ENCODE assay signal across 24 mouse cellular contexts in genomic region chr15:12360519-12361212, GRCm38 (mm10). TPM values are rescaled to one million over a fixed set of nuclear protein-coding genes. Genes with fewer than 3 reads are reported as not detected.
DNase-seq lines count a peak whose midpoint lies in the region; ATAC-seq and TF ChIP-seq lines count a peak whose summit lies in the region.
"Had no signal": no experiment of that assay in that cellular context is flagged by ENCODE, and none has a peak within 500 bp of the region (broad histone marks: within the 10 kb centered on the region; RNA-seq: fewer than 3 reads in every experiment).

No protein-coding gene starts in this region.

- no peak overlapping the region for H3K4me3 ChIP-seq in limb, embryonic 12.5 days (replicated peaks)
- no peak overlapping the region for H3K4me3 ChIP-seq in limb, embryonic 10.5 days
- no peak overlapping the region for H3K4me3 ChIP-seq in midbrain, embryonic 11.5 days (ENCODE audit: low read depth, low read length)
- H3K4me3 ChIP-seq in midbrain, postnatal 0 days (ENCODE audit: low read depth, low read length) = no peak overlapping the region
- H3K4me3 ChIP-seq in limb, embryonic 13.5 days = no peak overlapping the region
- no peak overlapping the region for H3K4me3 ChIP-seq in myocyte
- H3K4me3 ChIP-seq: embryonic facial prominence, embryonic 12.5 days; forebrain, embryonic 12.5 days; hindbrain, embryonic 12.5 days had no signal

- WGBS in limb, embryonic 12.5 days = 71% methylated on average over 19 of the region's 19 CpGs
- 76% methylated on average over 19 of the region's 19 CpGs for WGBS in limb, embryonic 10.5 days
- 80% methylated on average over 19 of the region's 19 CpGs for WGBS in midbrain, embryonic 11.5 days
- WGBS in midbrain, postnatal 0 days = 76% methylated on average over 19 of the region's 19 CpGs
- WGBS in limb, embryonic 13.5 days = 73% methylated on average over 19 of the region's 19 CpGs

- no peak overlapping the region for H3K9ac ChIP-seq in limb, embryonic 12.5 days (replicated peaks)
- no peak overlapping the region for H3K9ac ChIP-seq in midbrain, embryonic 11.5 days (ENCODE audit: low read length)
- no peak overlapping the region for H3K9ac ChIP-seq in midbrain, postnatal 0 days (replicated peaks; ENCODE audit: low read length, poor library complexity, severe bottlenecking)
- H3K9ac ChIP-seq in limb, embryonic 13.5 days = no peak overlapping the region
- H3K9ac ChIP-seq: embryonic facial prominence, embryonic 12.5 days; forebrain, embryonic 12.5 days; hindbrain, embryonic 12.5 days had no signal

- no peak for DNase-seq in limb, embryonic 10.5 days (ENCODE audit: low spot score)
- DNase-seq in midbrain, embryonic 11.5 days (ENCODE audit: low spot score, missing footprints) = peak; percentile 33
- no peak for DNase-seq in midbrain, postnatal 0 days (ENCODE audit: low spot score)
- DNase-seq in right cerebral cortex, adult 2 months (ENCODE audit: low spot score in 2 of 2) = no peak
- DNase-seq: adrenal gland, adult 8-10 months; adrenal gland, postnatal 36 days; cerebellum, adult 11 months; cerebellum, adult 8-10 months; cerebellum, postnatal 14 days; embryo, embryonic 11 days; gastrocnemius, postnatal 14 days; heart, postnatal 10 days; heart, postnatal 4 days had no signal

- TF ChIP-seq CTCF in midbrain, postnatal 0 days (IDR thresholded peaks at IDR 0.05) = no peak

- peaks cover 6% of the 10 kb centered on the region for H3K79me2 ChIP-seq in myocyte (ENCODE audit: control insufficient read depth, insufficient read depth)

- H3K9me3 ChIP-seq in limb, embryonic 12.5 days = no peaks in the 10 kb centered on the region
- no peaks in the 10 kb centered on the region for H3K9me3 ChIP-seq in limb, embryonic 10.5 days (replicated peaks)
- no peaks in the 10 kb centered on the region for H3K9me3 ChIP-seq in midbrain, embryonic 11.5 days (ENCODE audit: control insufficient read depth, low read length)
- no peaks in the 10 kb centered on the region for H3K9me3 ChIP-seq in midbrain, postnatal 0 days (ENCODE audit: low read length)
- H3K9me3 ChIP-seq in limb, embryonic 13.5 days = no peaks in the 10 kb centered on the region
- H3K9me3 ChIP-seq: embryonic facial prominence, embryonic 12.5 days; forebrain, embryonic 12.5 days; hindbrain, embryonic 12.5 days had no signal

- TF ChIP-seq POLR2A in myocyte (IDR thresholded peaks at IDR 0.05; ENCODE audit: insufficient read length, low read depth) = no peak

- no peak overlapping the region for H3ac ChIP-seq in myocyte (ENCODE audit: control insufficient read depth, insufficient read length)

- ATAC-seq in limb, embryonic 12.5 days (ENCODE audit: insufficient number of reproducible peaks, insufficient read depth, low FRiP score, low TSS enrichment, low read depth) = no peak
- no peak for ATAC-seq in midbrain, embryonic 11.5 days (ENCODE audit: low FRiP score)
- no peak for ATAC-seq in midbrain, postnatal 0 days (ENCODE audit: low FRiP score)
- ATAC-seq in limb, embryonic 13.5 days (ENCODE audit: low FRiP score, low read depth) = no peak
- ATAC-seq: hindbrain, embryonic 16.5 days had no signal

- peak overlapping the region; percentile 31; the same call in 1 of the 2 replicates for H3K27ac ChIP-seq in limb, embryonic 12.5 days
- no peak overlapping the region for H3K27ac ChIP-seq in limb, embryonic 10.5 days
- no peak overlapping the region for H3K27ac ChIP-seq in midbrain, embryonic 11.5 days (ENCODE audit: low read depth, low read length)
- H3K27ac ChIP-seq in midbrain, postnatal 0 days (ENCODE audit: low read depth, low read length) = no peak overlapping the region
- 0 out of 2 replicates have a peak overlapping the region, but pooled peaks have one; percentile 1 for H3K27ac ChIP-seq in limb, embryonic 13.5 days
- H3K27ac ChIP-seq: embryonic facial prominence, embryonic 12.5 days; forebrain, embryonic 12.5 days; hindbrain, embryonic 12.5 days had no signal

- peaks cover 71% of the 10 kb centered on the region for H3K36me3 ChIP-seq in limb, embryonic 12.5 days
- peaks cover 34% of the 10 kb centered on the region for H3K36me3 ChIP-seq in limb, embryonic 10.5 days
- 0 out of 2 replicates have a peak, but pooled peaks cover 2% of the 10 kb centered on the region for H3K36me3 ChIP-seq in midbrain, embryonic 11.5 days (ENCODE audit: control insufficient read depth, insufficient read depth, low read length)
- H3K36me3 ChIP-seq in midbrain, postnatal 0 days (ENCODE audit: insufficient read depth, low read length) = peaks cover 10% of the 10 kb centered on the region; the same call in 1 of the 2 replicates
- peaks cover 54% of the 10 kb centered on the region for H3K36me3 ChIP-seq in limb, embryonic 13.5 days
- H3K36me3 ChIP-seq in myocyte (ENCODE audit: control insufficient read depth, insufficient read depth) = peaks cover 9% of the 10 kb centered on the region

- H3K27me3 ChIP-seq in limb, embryonic 12.5 days = no peaks in the 10 kb centered on the region
- no peaks in the 10 kb centered on the region for H3K27me3 ChIP-seq in limb, embryonic 10.5 days (ENCODE audit: low read depth, poor library complexity, severe bottlenecking)
- no peaks in the 10 kb centered on the region for H3K27me3 ChIP-seq in midbrain, embryonic 11.5 days (ENCODE audit: control insufficient read depth, insufficient read depth, low read length)
- no peaks in the 10 kb centered on the region for H3K27me3 ChIP-seq in midbrain, postnatal 0 days (ENCODE audit: insufficient read depth, low read length)
- no peaks in the 10 kb centered on the region for H3K27me3 ChIP-seq in limb, embryonic 13.5 days
- no peaks in the 10 kb centered on the region for H3K27me3 ChIP-seq in myocyte (ENCODE audit: control insufficient read depth, insufficient read depth, insufficient read length)
- H3K27me3 ChIP-seq: embryonic facial prominence, embryonic 12.5 days; forebrain, embryonic 12.5 days; hindbrain, embryonic 12.5 days had no signal

- peaks cover 5% of the 10 kb centered on the region; the same call in 1 of the 2 replicates for H3K4me1 ChIP-seq in limb, embryonic 12.5 days (replicated peaks)
- H3K4me1 ChIP-seq in limb, embryonic 10.5 days = peaks cover under 1% of the 10 kb centered on the region; the same call in 1 of the 2 replicates
- peaks cover under 1% of the 10 kb centered on the region; the same call in 1 of the 2 replicates for H3K4me1 ChIP-seq in midbrain, embryonic 11.5 days (ENCODE audit: control insufficient read depth, insufficient read depth, low read length)
- H3K4me1 ChIP-seq in midbrain, postnatal 0 days (ENCODE audit: insufficient read depth, low read length) = no peaks in the 10 kb centered on the region
- H3K4me1 ChIP-seq in limb, embryonic 13.5 days = peaks cover 3% of the 10 kb centered on the region; the same call in 1 of the 2 replicates
- H3K4me1 ChIP-seq: embryonic facial prominence, embryonic 12.5 days had no signal

- no peak overlapping the region for H3K4me2 ChIP-seq in limb, embryonic 12.5 days
- no peak overlapping the region for H3K4me2 ChIP-seq in midbrain, embryonic 11.5 days
- H3K4me2 ChIP-seq in midbrain, postnatal 0 days (ENCODE audit: low read depth, low read length, poor library complexity, severe bottlenecking) = no peak overlapping the region
- H3K4me2 ChIP-seq in limb, embryonic 13.5 days (replicated peaks) = no peak overlapping the region
- no peak overlapping the region for H3K4me2 ChIP-seq in myocyte (ENCODE audit: low read depth)
- H3K4me2 ChIP-seq: embryonic facial prominence, embryonic 12.5 days; forebrain, embryonic 12.5 days; hindbrain, embryonic 12.5 days had no signal

TF ChIP-seq in myocyte, 11 proteins besides CTCF, POLR2A, EP300 and RAD21:
- no peak for TF ChIP-seq SRF (IDR thresholded peaks at IDR 0.05; ENCODE audit: control insufficient read depth, insufficient read length, low read depth)
- peak; percentile 65 for TF ChIP-seq POLR2AphosphoS2 (IDR thresholded peaks at IDR 0.05; ENCODE audit: insufficient read length, low read depth)

RNA-seq across cellular contexts. Expression of gene 1810049J17Rik, which starts 39.0 kb away (rescaled TPM):
- 0.94 TPM in 1 of 2 replicates, not detected in the other for polyA plus RNA-seq in limb, embryonic 12.5 days (2016; fragmentation: Nextera tagmentation; extraction: Ambion mirVana)
- polyA plus RNA-seq in limb, embryonic 10.5 days (2016; fragmentation: Nextera tagmentation; extraction: Ambion mirVana) = 0.68 and 1.4 TPM in 2 replicates
- 0.94 and 2.5 TPM in 2 replicates for polyA plus RNA-seq in midbrain, embryonic 11.5 days (2014; fragmentation: Nextera tagmentation; extraction: Ambion mirVana)
- not detected in 2 replicates for total RNA-seq in midbrain, postnatal 0 days (2014; rRNA removed)
- polyA plus RNA-seq in midbrain, postnatal 0 days (2015; fragmentation: Nextera tagmentation; extraction: Ambion mirVana) = 0.96 and 1.9 TPM in 2 replicates
- polyA plus RNA-seq in limb, embryonic 13.5 days (2015; fragmentation: Nextera tagmentation; extraction: Ambion mirVana) = 0.84 TPM in 1 of 2 replicates, not detected in the other
- polyA plus RNA-seq in myocyte (2012; fragmentation: generic; extraction: Trizol) = 9.7 TPM
- total RNA-seq: gastrocnemius, postnatal 14 days; granulocyte monocyte progenitor cell, adult 5-6 weeks had no signal
- polyA plus RNA-seq: brain, embryonic 14.5 days; forebrain, embryonic 12.5 days; forebrain, embryonic 16.5 days; frontal cortex, adult 2 months had no signal

RNA-seq across cellular contexts. Expression of gene Golph3, which starts 39.4 kb away (rescaled TPM):
- 97.0 and 97.8 TPM in 2 replicates for polyA plus RNA-seq in limb, embryonic 12.5 days (2016; fragmentation: Nextera tagmentation; extraction: Ambion mirVana)
- 65.9 and 75.5 TPM in 2 replicates for polyA plus RNA-seq in limb, embryonic 10.5 days (2016; fragmentation: Nextera tagmentation; extraction: Ambion mirVana)
- 114 and 118 TPM in 2 replicates for polyA plus RNA-seq in midbrain, embryonic 11.5 days (2014; fragmentation: Nextera tagmentation; extraction: Ambion mirVana)
- total RNA-seq in midbrain, postnatal 0 days (2014; rRNA removed) = 116 and 133 TPM in 2 replicates
- 49.1 and 55.8 TPM in 2 replicates for polyA plus RNA-seq in midbrain, postnatal 0 days (2015; fragmentation: Nextera tagmentation; extraction: Ambion mirVana)
- polyA plus RNA-seq in limb, embryonic 13.5 days (2015; fragmentation: Nextera tagmentation; extraction: Ambion mirVana) = 84.1 and 91.9 TPM in 2 replicates
- polyA plus RNA-seq in myocyte (2012; fragmentation: generic; extraction: Trizol) = 55.4 TPM

Comparison
In these comparisons a context has a peak if more than half of its experiments do, and no peak if none do; other contexts are left out.
1. H3K27ac ChIP-seq: peak in limb, embryonic 12.5 days (single experiment) and limb, embryonic 13.5 days (single experiment); none in limb, embryonic 10.5 days (single experiment), midbrain, embryonic 11.5 days (single experiment) and midbrain, postnatal 0 days (single experiment).